Mouse (Mus musculus) limb, embryonic 15.5 days (tissue): ENCODE results near the gene Creb3l2. TPM values are rescaled to one million over a fixed set of nuclear protein-coding genes. Genes with fewer than 3 reads are reported as not detected.

Source experiments
- ATAC-seq: fragments of 200-750 bp; cut with Nextera tagmentation; 2 replicates; pipeline ENCODE4 v1.8.0; 2017; ENCODE audit warnings: low read depth, moderate TSS enrichment; ENCODE audit not compliant: insufficient number of reproducible peaks, low FRiP score, low TSS enrichment
- H3K27ac ChIP-seq: fragments of 300-500 bp; sonication (generic); 2 replicates; pipeline ENCODE4 v1.5.1; 2015; ENCODE audit warnings: moderate library complexity, mild to moderate bottlenecking, inconsistent platforms
- H3K27me3 ChIP-seq: fragments of 300-500 bp; sonication (generic); 2 replicates; pipeline ENCODE4 v1.6.1; 2015; ENCODE audit warnings: inconsistent platforms
- H3K36me3 ChIP-seq: fragments of 300-500 bp; sonication (generic); 2 replicates; pipeline ENCODE4 v1.6.1; 2015; ENCODE audit warnings: inconsistent platforms
- H3K4me1 ChIP-seq: fragments of 300-500 bp; sonication (generic); 2 replicates; pipeline ENCODE4 v1.6.1; 2015; ENCODE audit warnings: inconsistent platforms
- H3K4me2 ChIP-seq: fragments of 300-500 bp; sonication (generic); 2 replicates; pipeline ENCODE4 v1.6.1; 2015; ENCODE audit warnings: mild to moderate bottlenecking, inconsistent platforms
- H3K4me3 ChIP-seq: fragments of 300-500 bp; sonication (generic); 2 replicates; pipeline ENCODE4 v1.5.1; 2015; ENCODE audit warnings: mild to moderate bottlenecking, inconsistent platforms
- H3K9ac ChIP-seq: fragments of 300-500 bp; sonication (generic); 2 replicates; pipeline ENCODE4 v1.6.1; 2015; ENCODE audit warnings: inconsistent platforms
- H3K9me3 ChIP-seq: fragments of 300-500 bp; sonication (generic); 2 replicates; pipeline ENCODE4 v1.6.1; 2016; ENCODE audit warnings: inconsistent platforms
- WGBS: fragments of 180-500 bp; shearing (Covaris S2); methylation state at CpG from one replicate; pipeline ENCODE4 v1.1.7; 2015; 5-methylcytosine and 5-hydroxymethylcytosine counted together
- polyA plus RNA-seq: library from polyadenylated mRNA; unstranded; fragments of >200 nt; fragmentation: Nextera tagmentation; extraction: Ambion mirVana; gene quantifications from 2 replicates; pipeline ENCODE4 v1.2.1, GENCODE M21; 2015

Gene Creb3l2
- polyA plus RNA-seq, 1 experiment from 2014 or later: 35.0 TPM

DNA sequence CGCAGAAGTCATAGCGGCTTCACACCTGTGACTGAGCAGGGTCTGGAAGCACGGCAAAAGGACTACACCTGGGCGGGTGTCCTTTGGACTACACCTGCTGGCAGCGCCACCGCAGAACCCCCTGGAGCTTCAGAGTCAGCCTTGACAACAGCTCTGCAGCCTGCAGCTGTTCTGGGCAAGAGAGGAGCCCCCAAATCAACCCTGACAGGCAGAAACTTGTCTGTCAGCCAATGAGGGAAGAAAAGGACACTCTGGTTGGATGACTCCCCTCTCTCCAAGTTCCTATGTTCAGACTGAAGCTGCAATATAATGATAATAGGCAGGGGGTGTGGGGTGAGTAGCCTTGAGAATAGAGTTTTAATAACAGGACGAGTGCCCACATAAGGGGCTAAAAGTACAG lies 105.6 kb downstream of the Creb3l2 start:
- WGBS: 67% methylated on average over 7 of the region's 7 CpGs
- Histone ChIP-seq H3K9ac (no peak overlapping the region), H3K27ac (peak overlapping the region; percentile 33; the same call in 1 of the 2 replicates), H3K36me3 (peaks cover 77% of the 10 kb centered on the region), H3K27me3 (no peaks in the 10 kb centered on the region), H3K4me3 (no peak overlapping the region), H3K4me1 (peaks cover 27% of the 10 kb centered on the region), H3K4me2 (no peak overlapping the region), H3K9me3 (no peaks in the 10 kb centered on the region)
- no peak for ATAC-seq

GRCm38 (mm10) chr6:37332846-37333245 lies 109.1 kb downstream of the Creb3l2 start:
- Histone ChIP-seq H3K4me3 (no peak overlapping the region), H3K9ac (no peak overlapping the region), H3K36me3 (peaks cover 58% of the 10 kb centered on the region), H3K4me1 (peaks cover 52% of the 10 kb centered on the region), H3K27ac (no peak overlapping the region), H3K4me2 (no peak overlapping the region), H3K27me3 (no peaks in the 10 kb centered on the region), H3K9me3 (no peaks in the 10 kb centered on the region)
- no peak for ATAC-seq
- WGBS: 37% methylated on average over 10 of the region's 10 CpGs

DNA sequence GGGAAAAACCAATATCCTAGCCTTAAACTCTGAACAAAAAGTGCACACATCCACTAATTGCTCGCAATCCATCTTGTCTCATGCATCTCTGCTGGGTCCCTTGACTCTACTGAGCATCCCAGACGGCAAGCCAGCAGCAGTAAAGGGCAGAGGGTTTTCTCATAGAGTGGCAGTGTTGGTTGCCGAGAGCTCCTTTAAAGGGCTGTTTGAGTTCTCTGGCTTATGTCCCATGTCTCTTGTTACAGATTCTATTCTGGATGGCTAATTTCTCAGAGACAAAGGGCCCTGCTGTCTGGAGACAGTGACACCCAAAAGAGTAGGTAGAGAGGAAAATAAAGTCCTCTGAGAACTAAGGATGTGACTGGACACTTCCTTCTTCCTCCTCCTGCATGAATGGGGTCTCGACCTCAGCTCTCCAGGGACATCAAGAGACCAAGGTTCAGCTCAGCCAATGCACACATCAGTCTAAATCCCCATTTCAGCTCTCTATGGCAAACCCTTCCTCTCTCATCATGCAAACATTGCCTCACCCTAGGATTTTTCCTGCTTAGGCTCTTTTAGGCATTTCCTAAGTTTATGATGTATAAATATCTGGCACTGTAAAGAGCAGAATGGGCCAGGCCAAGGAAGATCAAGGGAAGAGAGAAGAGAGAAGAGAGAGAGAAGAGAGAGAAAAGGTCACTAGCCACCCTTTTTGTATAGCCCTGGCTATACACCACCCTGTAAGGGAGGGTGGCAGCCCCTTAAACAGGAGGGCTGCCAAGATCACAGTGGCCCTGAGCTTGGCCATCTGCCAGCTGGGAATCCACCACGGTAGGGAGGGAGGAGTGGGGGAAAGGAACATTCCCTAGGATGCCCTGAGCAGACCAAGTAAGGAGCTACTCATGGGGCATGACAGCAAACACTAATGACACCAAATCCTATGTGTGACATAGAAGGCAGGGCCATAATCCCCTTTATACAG lies 111.8 kb downstream of the Creb3l2 start:
- WGBS: 43% methylated on average over 5 of the region's 5 CpGs
- ATAC-seq: peak; percentile 31; the same call in 1 of the 2 replicates
- no peaks in the 10 kb centered on the region for H3K9me3 ChIP-seq

DNA sequence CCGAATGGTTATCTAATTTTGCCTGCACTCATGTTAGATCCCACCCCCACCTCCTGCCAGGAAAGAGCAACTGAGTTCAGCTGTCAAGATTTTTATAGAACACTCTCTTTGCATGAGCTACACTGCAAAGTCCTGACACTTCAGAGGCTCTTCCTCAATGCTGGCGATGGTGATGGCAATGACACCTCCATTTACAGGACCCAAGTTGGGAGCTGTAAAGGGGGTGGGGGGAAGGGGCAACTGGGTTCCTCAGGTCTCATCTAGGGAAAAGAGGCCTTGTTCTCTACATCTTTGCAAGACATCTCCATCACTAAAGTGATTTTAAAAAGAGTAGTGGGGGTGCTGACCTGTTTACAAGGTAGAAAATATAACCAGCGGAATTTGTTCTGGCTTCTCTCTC lies 112.6 kb downstream of the Creb3l2 start:
- H3K9ac ChIP-seq: no peak overlapping the region
- no peaks in the 10 kb centered on the region for H3K9me3 ChIP-seq
- peaks cover 53% of the 10 kb centered on the region for H3K4me1 ChIP-seq
- no peak overlapping the region for H3K27ac ChIP-seq
- 64% methylated on average over 3 of the region's 3 CpGs for WGBS
- no peak overlapping the region for H3K4me3 ChIP-seq
- H3K27me3 ChIP-seq: no peaks in the 10 kb centered on the region
- ATAC-seq: no peak
- peaks cover 32% of the 10 kb centered on the region for H3K36me3 ChIP-seq
- H3K4me2 ChIP-seq: no peak overlapping the region

More for the DNA sequence above, 111.8 kb downstream of the Creb3l2 start:
- H3K27me3 ChIP-seq: no peaks in the 10 kb centered on the region
- no peak overlapping the region for H3K4me2 ChIP-seq
- H3K36me3 ChIP-seq: peaks cover 38% of the 10 kb centered on the region
- H3K4me1 ChIP-seq: peaks cover 53% of the 10 kb centered on the region
- H3K27ac ChIP-seq: peak overlapping the region; percentile 47
- H3K4me3 ChIP-seq: no peak overlapping the region
- no peak overlapping the region for H3K9ac ChIP-seq

- Histone ChIP-seq H3K27me3 (no peaks in the 10 kb centered on the region), H3K9me3 (no peaks in the 10 kb centered on the region), H3K4me1 (peaks cover 53% of the 10 kb centered on the region), H3K27ac (peak overlapping the region; percentile 27), H3K4me3 (no peak overlapping the region), H3K36me3 (peaks cover 25% of the 10 kb centered on the region), H3K9ac (no peak overlapping the region), H3K4me2 (no peak overlapping the region)
- ATAC-seq: no peak
- 33% methylated on average over 7 of the region's 7 CpGs for WGBS
Measured at GRCm38 (mm10) chr6:37328671-37329070, 113.3 kb downstream of the Creb3l2 start.

- Histone ChIP-seq H3K4me3 (no peak overlapping the region), H3K36me3 (peaks cover 15% of the 10 kb centered on the region), H3K4me2 (no peak overlapping the region), H3K27me3 (no peaks in the 10 kb centered on the region), H3K4me1 (peaks cover 47% of the 10 kb centered on the region), H3K27ac (peak overlapping the region; percentile 69), H3K9ac (no peak overlapping the region; the same call in 1 of the 2 replicates), H3K9me3 (no peaks in the 10 kb centered on the region)
- no peak for ATAC-seq
- whole genome bisulfite sequencing: 65% methylated on average over 6 of the region's 6 CpGs
Measured at GRCm38 (mm10) chr6:37327519-37327918, 114.4 kb downstream of the Creb3l2 start.

- H3K9me3 ChIP-seq: no peaks in the 10 kb centered on the region
- no peak overlapping the region for H3K4me3 ChIP-seq
- no peak overlapping the region for H3K4me2 ChIP-seq
- 14% methylated on average over 8 of the region's 8 CpGs for WGBS
- H3K4me1 ChIP-seq: peaks cover 39% of the 10 kb centered on the region
- no peaks in the 10 kb centered on the region for H3K27me3 ChIP-seq
- H3K9ac ChIP-seq: no peak overlapping the region
- H3K27ac ChIP-seq: peak overlapping the region; percentile 80
- ATAC-seq: no peak
- H3K36me3 ChIP-seq: peaks cover 5% of the 10 kb centered on the region
Measured at GRCm38 (mm10) chr6:37326603-37326955, 115.4 kb downstream of the Creb3l2 start.

DNA sequence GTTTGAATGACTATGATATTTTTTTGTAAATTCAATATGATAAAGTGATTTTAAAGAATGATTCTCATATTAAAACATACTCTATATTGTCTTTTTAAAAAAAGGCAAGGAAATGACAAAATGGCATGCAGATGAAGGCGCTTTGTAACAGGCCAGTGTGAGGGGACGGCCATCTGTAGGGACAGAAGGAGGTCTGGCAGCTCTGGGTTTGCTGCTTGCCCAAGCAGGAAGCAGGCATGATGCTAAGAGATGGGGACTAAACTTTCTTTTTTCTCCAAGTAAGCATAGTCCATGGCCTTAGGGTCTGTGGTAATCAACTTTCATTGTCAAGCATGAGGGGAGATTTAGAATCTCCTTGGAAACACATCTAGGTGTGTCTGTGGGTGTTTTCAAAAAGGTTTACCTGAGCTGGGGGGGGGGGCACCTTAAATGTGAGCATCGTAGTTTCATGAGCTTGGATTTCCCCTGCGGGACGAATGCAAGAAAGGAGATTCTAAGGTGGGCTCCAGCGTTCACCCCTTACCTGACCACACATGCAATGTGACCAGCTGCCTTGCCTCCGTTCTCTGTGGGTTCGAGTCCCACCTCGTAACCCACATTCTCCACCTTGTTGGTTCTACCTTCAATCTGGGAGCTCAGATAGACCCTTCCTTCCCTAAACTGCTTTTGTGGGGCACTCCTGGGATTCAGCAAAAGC lies 115.9 kb downstream of the Creb3l2 start:
- WGBS: 86% methylated on average over 9 of the region's 9 CpGs
- H3K27me3 ChIP-seq: no peaks in the 10 kb centered on the region
- H3K9me3 ChIP-seq: no peaks in the 10 kb centered on the region
- peaks cover under 1% of the 10 kb centered on the region; the same call in 1 of the 2 replicates for H3K36me3 ChIP-seq
- ATAC-seq: no peak
- H3K27ac ChIP-seq: peak overlapping the region; percentile 80
- peaks cover 35% of the 10 kb centered on the region for H3K4me1 ChIP-seq
- H3K9ac ChIP-seq: no peak overlapping the region
- H3K4me3 ChIP-seq: no peak overlapping the region
- H3K4me2 ChIP-seq: no peak overlapping the region

GRCm38 (mm10) chr6:37325076-37325475 lies 116.9 kb downstream of the Creb3l2 start:
- H3K9ac ChIP-seq: no peak overlapping the region
- peaks cover 28% of the 10 kb centered on the region for H3K4me1 ChIP-seq
- no peak overlapping the region for H3K4me3 ChIP-seq
- no peak for ATAC-seq
- no peak overlapping the region for H3K4me2 ChIP-seq
- H3K27me3 ChIP-seq: no peaks in the 10 kb centered on the region
- 61% methylated on average over 3 of the region's 3 CpGs for WGBS
- no peak overlapping the region for H3K27ac ChIP-seq
- no peaks in the 10 kb centered on the region for H3K9me3 ChIP-seq
- H3K36me3 ChIP-seq: no peaks in the 10 kb centered on the region

- 91% methylated on average over 7 of the region's 7 CpGs for WGBS
- H3K4me1 ChIP-seq: peaks cover 11% of the 10 kb centered on the region
- no peak overlapping the region for H3K4me3 ChIP-seq
- no peaks in the 10 kb centered on the region for H3K36me3 ChIP-seq
- H3K9ac ChIP-seq: no peak overlapping the region
- ATAC-seq: no peak
- no peak overlapping the region for H3K4me2 ChIP-seq
- H3K9me3 ChIP-seq: no peaks in the 10 kb centered on the region
- no peak overlapping the region for H3K27ac ChIP-seq
- H3K27me3 ChIP-seq: no peaks in the 10 kb centered on the region
Measured at GRCm38 (mm10) chr6:37322641-37323040, 119.3 kb downstream of the Creb3l2 start.

DNA sequence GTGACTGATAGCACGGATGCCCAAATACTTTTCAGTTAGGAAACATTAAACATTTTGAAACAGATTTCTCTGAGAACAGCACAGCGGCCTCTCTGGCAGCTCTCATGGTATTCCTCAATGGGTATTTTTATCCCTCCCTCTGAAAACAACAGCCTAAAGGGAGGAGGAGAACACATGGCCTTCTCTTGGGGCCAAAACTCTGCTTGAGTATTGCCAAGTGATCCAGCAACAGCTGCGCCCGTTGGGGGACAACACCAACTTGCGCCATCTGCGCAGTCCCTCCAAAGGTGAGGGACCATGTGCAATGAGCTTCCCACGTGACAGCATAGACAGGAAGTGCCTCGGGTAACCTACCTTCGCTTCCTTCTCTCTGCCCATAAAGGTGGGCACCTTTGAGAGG lies 119.9 kb downstream of the Creb3l2 start:
- WGBS: 86% methylated on average over 9 of the region's 9 CpGs
- Histone ChIP-seq H3K36me3 (no peaks in the 10 kb centered on the region), H3K27me3 (no peaks in the 10 kb centered on the region), H3K4me2 (no peak overlapping the region), H3K9ac (no peak overlapping the region), H3K4me3 (no peak overlapping the region), H3K27ac (no peak overlapping the region), H3K9me3 (no peaks in the 10 kb centered on the region), H3K4me1 (peaks cover 7% of the 10 kb centered on the region)
- no peak for ATAC-seq

- Histone ChIP-seq H3K9ac (no peak overlapping the region), H3K36me3 (no peaks in the 10 kb centered on the region), H3K9me3 (no peaks in the 10 kb centered on the region), H3K27ac (no peak overlapping the region), H3K27me3 (no peaks in the 10 kb centered on the region), H3K4me3 (no peak overlapping the region), H3K4me2 (no peak overlapping the region), H3K4me1 (no peaks in the 10 kb centered on the region)
- no peak for ATAC-seq
- 73% methylated on average over 5 of the region's 5 CpGs for WGBS
Measured at GRCm38 (mm10) chr6:37317904-37318303, 124.0 kb downstream of the Creb3l2 start.
